Mouse (Mus musculus) adrenal gland (tissue): Measurements from ENCODE around the gene Abl1.

Experiments
- intact Hi-C: fragments of 180-260 bp; cut with DNase I; formaldehyde crosslinking; loops from one replicate; pipeline ENCODE4 v1.15.1; 2025

The Abl1 gene

GRCm38 (mm10) chr2:31683666-31684065 is 4.5 kb upstream of the Abl1 start:
- intact Hi-C loops: loop anchor here (2.0 kb wide), 2 partner anchors 101 to 231 kb away; no protein-coding TSS in a partner anchor

GRCm38 (mm10) chr2:31689045-31689444 is 869 bp downstream of the Abl1 start:
- intact Hi-C loops: no loop called here

- intact Hi-C loops: no loop called here
These were observed 1.9 kb downstream of the Abl1 start for GRCm38 (mm10) chr2:31690063-31690462.

- intact Hi-C loops: no loop called here
These were observed 10.0 kb downstream of the Abl1 start for GRCm38 (mm10) chr2:31698209-31698608.

GRCm38 (mm10) chr2:31700545-31701446 is 12.6 kb downstream of the Abl1 start:
- intact Hi-C loops: loop anchor here (5.0 kb wide), 1 partner anchor 82 kb away; no protein-coding TSS in a partner anchor

- intact Hi-C loops: loop anchor here (5.0 kb wide), 1 partner anchor 79 kb away; no protein-coding TSS in a partner anchor
These were observed 15.1 kb downstream of the Abl1 start for GRCm38 (mm10) chr2:31703226-31703625.

GRCm38 (mm10) chr2:31705914-31706313 is 17.7 kb downstream of the Abl1 start:
- intact Hi-C loops: no loop called here

GRCm38 (mm10) chr2:31706531-31706930 is 18.4 kb downstream of the Abl1 start:
- intact Hi-C loops: no loop called here

- intact Hi-C loops: no loop called here
These were observed 24.5 kb downstream of the Abl1 start for GRCm38 (mm10) chr2:31712716-31713115.

GRCm38 (mm10) chr2:31713813-31714212 is 25.6 kb downstream of the Abl1 start:
- intact Hi-C loops: no loop called here

- intact Hi-C loops: no loop called here
These were observed 26.6 kb downstream of the Abl1 start for GRCm38 (mm10) chr2:31714780-31715179.

GRCm38 (mm10) chr2:31715985-31716384 is 27.8 kb downstream of the Abl1 start:
- intact Hi-C loops: no loop called here

GRCm38 (mm10) chr2:31719202-31719880 is 31.2 kb downstream of the Abl1 start:
- intact Hi-C loops: no loop called here

GRCm38 (mm10) chr2:31719944-31720343 is 31.8 kb downstream of the Abl1 start:
- intact Hi-C loops: loop anchor here (5.0 kb wide), 1 partner anchor 67 kb away; no protein-coding TSS in a partner anchor

GRCm38 (mm10) chr2:31720783-31721182 is 32.6 kb downstream of the Abl1 start:
- intact Hi-C loops: loop anchor here (5.0 kb wide), 1 partner anchor 67 kb away; no protein-coding TSS in a partner anchor

- intact Hi-C loops: loop anchor here (5.0 kb wide), 1 partner anchor 62 kb away; no protein-coding TSS in a partner anchor
These were observed 36.7 kb downstream of the Abl1 start for GRCm38 (mm10) chr2:31724730-31725490.

GRCm38 (mm10) chr2:31727576-31728277 is 39.6 kb downstream of the Abl1 start:
- intact Hi-C loops: no loop called here

- intact Hi-C loops: no loop called here
These were observed 42.5 kb downstream of the Abl1 start for GRCm38 (mm10) chr2:31730640-31731039.

GRCm38 (mm10) chr2:31732497-31732896 is 44.3 kb downstream of the Abl1 start:
- intact Hi-C loops: no loop called here

- intact Hi-C loops: no loop called here
These were observed 45.4 kb downstream of the Abl1 start for GRCm38 (mm10) chr2:31733558-31733957.

- intact Hi-C loops: no loop called here
These were observed 50.9 kb downstream of the Abl1 start for GRCm38 (mm10) chr2:31739041-31739440.
